Mouse (Mus musculus) heart, embryonic 16.5 days (tissue): ENCODE results near the gene Glb1. TPM values are rescaled to one million over a fixed set of nuclear protein-coding genes. Genes with fewer than 3 reads are reported as not detected.

Source experiments
- ATAC-seq: fragments of 200-750 bp; cut with Nextera tagmentation; replicated peaks from 2 replicates; pipeline ENCODE4 v1.8.0; 2017; ENCODE audit warnings: moderate number of reproducible peaks; ENCODE audit not compliant: insufficient read depth, low FRiP score; ENCODE audit errors: extremely low read depth
- H3K27ac ChIP-seq: fragments of 300-500 bp; sonication (generic); 2 replicates; pipeline ENCODE4 v1.5.1; 2014; ENCODE audit warnings: mild to moderate bottlenecking, low read length, control low read depth, moderate library complexity
- H3K27me3 ChIP-seq: fragments of 300-500 bp; sonication (generic); 2 replicates; pipeline ENCODE4 v1.6.1; 2014; ENCODE audit warnings: low read length, mixed read lengths; ENCODE audit not compliant: control insufficient read depth, insufficient read depth
- H3K36me3 ChIP-seq: fragments of 300-500 bp; sonication (generic); 2 replicates; pipeline ENCODE4 v1.6.1; 2014; ENCODE audit not compliant: control insufficient read depth, insufficient read depth
- H3K4me1 ChIP-seq: fragments of 300-500 bp; sonication (generic); 2 replicates; pipeline ENCODE4 v1.6.1; 2014; ENCODE audit warnings: low read length, mixed read lengths; ENCODE audit not compliant: control insufficient read depth, insufficient read depth
- H3K4me2 ChIP-seq: fragments of 300-500 bp; sonication (generic); 2 replicates; pipeline ENCODE4 v1.6.1; 2014; ENCODE audit warnings: low read depth, mild to moderate bottlenecking, control low read depth, low read length
- H3K4me3 ChIP-seq: fragments of 300-500 bp; sonication (generic); 2 replicates; pipeline ENCODE4 v1.5.1; 2014; ENCODE audit warnings: mild to moderate bottlenecking, control low read depth, low read length
- H3K9ac ChIP-seq: fragments of 300-500 bp; sonication (generic); 2 replicates; pipeline ENCODE4 v1.6.1; 2014; ENCODE audit warnings: low read length, control low read depth
- H3K9me3 ChIP-seq: fragments of 300-500 bp; sonication (generic); replicated peaks from 2 replicates; pipeline ENCODE4 v1.6.1; 2016; ENCODE audit warnings: low read length; ENCODE audit not compliant: control insufficient read depth
- WGBS: fragments of 180-500 bp; shearing (Covaris S2); extraction: QIAGEN DNeasy Blood & Tissue Kit; methylation state at CpG from one replicate; pipeline ENCODE4 v1.1.7; 2014; 5-methylcytosine and 5-hydroxymethylcytosine counted together
- polyA plus RNA-seq: library from polyadenylated mRNA; unstranded; fragments of >200 nt; fragmentation: Nextera tagmentation; extraction: Ambion mirVana; gene quantifications from 2 replicates; pipeline ENCODE4 v1.2.1, GENCODE M21; 2015

Gene Glb1
- polyA plus RNA-seq, 1 experiment from 2014 or later: 42.5 TPM

DNA sequence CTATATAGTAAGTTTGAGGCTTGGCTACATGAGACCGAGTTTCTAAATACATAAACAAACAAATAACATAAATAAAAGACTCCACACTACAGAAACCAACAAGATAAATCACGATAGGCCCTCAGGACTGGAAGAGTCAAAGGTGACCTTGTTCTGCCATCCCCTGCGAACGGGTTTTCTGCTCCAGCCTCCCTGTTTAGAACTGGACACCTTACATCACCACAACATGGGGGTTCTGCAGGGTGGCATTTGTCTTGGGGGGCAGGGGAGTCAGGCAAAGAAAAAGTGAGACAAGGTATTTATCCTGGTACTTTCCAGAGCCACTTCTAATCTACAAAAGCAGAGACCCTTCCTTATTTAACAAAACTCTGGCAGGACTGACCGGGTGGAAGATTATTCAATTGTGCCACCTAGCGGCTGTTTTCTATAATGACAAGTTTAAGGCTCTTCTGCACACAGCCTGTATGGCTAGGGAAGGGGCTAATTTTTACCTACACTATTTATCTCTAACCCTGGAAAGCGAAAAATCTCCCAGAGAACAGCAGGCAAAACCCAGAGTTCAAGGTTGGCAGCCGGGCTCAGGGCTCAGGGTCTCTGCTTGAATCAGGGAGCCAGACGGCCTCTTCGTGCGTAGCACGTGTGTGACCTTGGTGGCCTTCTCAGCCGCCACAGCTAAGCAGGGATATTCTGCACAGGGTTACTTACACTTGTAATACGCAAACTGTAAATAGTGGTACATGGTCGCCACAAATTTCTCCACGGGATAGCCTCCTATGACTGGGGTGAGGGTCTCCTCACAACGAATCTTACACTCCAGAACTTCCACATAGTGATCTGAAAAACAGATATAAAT is 19.8 kb upstream of the Glb1 start:
- H3K9ac ChIP-seq: no peak overlapping the region
- no peak for ATAC-seq
- no peaks in the 10 kb centered on the region for H3K27me3 ChIP-seq
- no peak overlapping the region for H3K4me3 ChIP-seq
- WGBS: 63% methylated on average over 17 of the region's 17 CpGs
- no peak overlapping the region for H3K4me2 ChIP-seq
- H3K27ac ChIP-seq: no peak overlapping the region
- H3K4me1 ChIP-seq: peaks cover 9% of the 10 kb centered on the region
- peaks cover 29% of the 10 kb centered on the region for H3K36me3 ChIP-seq
- H3K9me3 ChIP-seq: no peaks in the 10 kb centered on the region

DNA sequence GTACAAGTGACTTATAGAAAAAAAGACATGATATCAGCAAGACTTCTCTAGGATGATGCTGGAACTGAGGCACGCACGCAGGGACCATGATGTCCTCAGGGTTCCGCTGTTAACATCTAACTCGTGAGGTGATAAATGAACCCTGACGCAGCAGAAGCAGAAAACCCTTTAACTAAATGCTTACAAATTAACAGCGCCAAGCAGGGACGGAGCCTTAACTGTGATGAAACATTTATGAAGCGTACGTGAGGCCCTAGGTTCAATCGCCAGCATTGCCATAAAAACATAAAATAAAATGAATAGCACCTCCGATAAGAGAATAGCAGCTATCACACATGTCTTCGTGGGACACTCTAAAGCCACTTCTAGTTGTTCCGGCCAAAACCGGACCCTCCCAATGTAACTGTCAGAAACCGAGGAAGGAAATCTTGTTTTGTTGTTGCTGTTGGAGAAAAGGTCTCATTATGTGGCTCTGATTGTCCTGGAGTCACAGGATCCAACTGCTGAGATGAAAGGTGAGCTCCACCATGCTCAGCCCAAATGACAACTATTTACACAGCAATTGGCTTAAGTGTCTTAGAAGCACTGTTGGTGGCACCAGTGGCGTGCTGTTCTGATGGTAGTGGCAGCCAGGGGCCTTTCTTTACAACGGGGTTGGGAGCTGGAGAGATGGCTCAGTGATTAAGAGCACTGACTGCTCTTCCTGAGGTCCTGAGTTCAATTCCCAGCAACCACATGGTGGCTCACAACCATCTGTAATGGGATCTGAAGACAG is 17.8 kb upstream of the Glb1 start:
- peaks cover 25% of the 10 kb centered on the region for H3K36me3 ChIP-seq
- 88% methylated on average over 17 of the region's 17 CpGs for WGBS

DNA sequence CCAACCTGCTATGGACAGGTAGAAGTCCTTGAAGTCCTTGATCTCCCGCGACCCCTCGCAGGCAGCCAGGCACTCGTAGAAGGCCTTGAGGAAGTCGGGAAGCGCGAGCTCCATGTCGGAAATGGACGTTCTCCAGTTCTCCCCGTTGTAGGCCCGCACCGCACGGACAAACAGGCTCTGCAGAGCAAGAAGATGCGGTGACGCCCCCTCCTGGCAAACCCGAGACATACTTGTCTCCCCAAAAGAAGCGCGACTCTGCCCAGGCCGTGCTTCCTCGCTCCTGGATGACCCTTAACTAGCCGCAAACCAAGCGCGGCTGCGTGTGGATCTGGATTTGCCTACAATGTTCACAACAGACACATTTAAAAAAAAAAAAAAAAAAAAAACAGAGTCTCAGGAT is 16.2 kb upstream of the Glb1 start:
- no peak overlapping the region for H3K27ac ChIP-seq
- H3K36me3 ChIP-seq: peaks cover 25% of the 10 kb centered on the region
- 91% methylated on average over 24 of the region's 24 CpGs for WGBS

More for the DNA sequence above, 17.8 kb upstream of the Glb1 start:
- ATAC-seq: no peak
- Histone ChIP-seq H3K9me3 (no peaks in the 10 kb centered on the region), H3K4me3 (no peak overlapping the region), H3K4me1 (peaks cover 13% of the 10 kb centered on the region), H3K27me3 (no peaks in the 10 kb centered on the region), H3K27ac (no peak overlapping the region), H3K9ac (no peak overlapping the region), H3K4me2 (no peak overlapping the region)

DNA sequence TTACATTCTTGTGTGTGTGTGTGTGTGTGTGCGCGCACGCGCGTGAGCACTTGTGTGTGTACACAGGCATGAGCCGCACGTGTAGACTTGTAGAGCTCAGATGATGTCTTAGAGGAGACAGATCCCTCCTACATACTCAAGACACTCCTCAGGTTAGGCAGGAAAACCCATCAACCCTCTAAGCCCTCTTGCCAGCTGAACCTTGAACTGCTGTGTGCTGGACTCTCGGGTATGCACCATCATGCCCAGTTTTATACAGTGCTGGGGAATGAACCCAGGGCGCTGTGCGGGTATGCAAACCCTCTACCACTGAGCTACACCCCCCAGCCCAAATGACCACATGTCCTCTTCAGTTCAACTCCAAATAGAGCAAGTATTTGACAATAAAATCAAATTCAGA is 15.7 kb upstream of the Glb1 start:
- Histone ChIP-seq H3K9ac (no peak overlapping the region), H3K4me3 (no peak overlapping the region), H3K9me3 (no peaks in the 10 kb centered on the region), H3K4me2 (no peak overlapping the region), H3K4me1 (peaks cover 24% of the 10 kb centered on the region), H3K27ac (no peak overlapping the region), H3K27me3 (no peaks in the 10 kb centered on the region), H3K36me3 (peaks cover 25% of the 10 kb centered on the region)
- 96% methylated on average over 10 of the region's 10 CpGs for WGBS
- ATAC-seq: no peak

More for the DNA sequence above, 16.2 kb upstream of the Glb1 start:
- Histone ChIP-seq H3K4me1 (peaks cover 24% of the 10 kb centered on the region), H3K9ac (no peak overlapping the region), H3K4me2 (no peak overlapping the region), H3K9me3 (no peaks in the 10 kb centered on the region), H3K27me3 (no peaks in the 10 kb centered on the region), H3K4me3 (no peak overlapping the region)
- ATAC-seq: no peak

DNA sequence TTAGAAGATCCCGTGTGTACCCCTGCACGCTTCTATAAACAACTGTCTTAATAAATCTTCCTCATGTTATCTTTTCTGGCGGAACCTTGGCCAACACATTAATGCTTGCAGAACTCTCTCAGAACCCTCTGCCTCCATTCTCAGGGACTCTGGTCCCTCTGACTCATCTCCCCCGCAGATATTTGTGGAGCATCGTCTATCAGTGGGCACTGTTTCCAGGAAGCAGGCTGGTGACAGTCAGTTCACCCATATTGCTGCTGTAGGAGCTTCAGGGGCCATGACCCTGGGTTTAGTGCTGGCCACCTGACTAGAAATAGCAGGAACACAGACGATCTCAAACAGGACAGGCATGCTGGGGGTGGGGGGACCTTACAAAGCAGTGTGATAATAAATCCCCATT is 13.8 kb upstream of the Glb1 start:
- Histone ChIP-seq H3K9ac (no peak overlapping the region), H3K27ac (no peak overlapping the region), H3K4me2 (no peak overlapping the region), H3K4me1 (peaks cover 29% of the 10 kb centered on the region), H3K36me3 (peaks cover 25% of the 10 kb centered on the region), H3K9me3 (no peaks in the 10 kb centered on the region), H3K27me3 (no peaks in the 10 kb centered on the region), H3K4me3 (no peak overlapping the region)
- WGBS: 50% methylated on average over 6 of the region's 6 CpGs
- ATAC-seq: no peak

DNA sequence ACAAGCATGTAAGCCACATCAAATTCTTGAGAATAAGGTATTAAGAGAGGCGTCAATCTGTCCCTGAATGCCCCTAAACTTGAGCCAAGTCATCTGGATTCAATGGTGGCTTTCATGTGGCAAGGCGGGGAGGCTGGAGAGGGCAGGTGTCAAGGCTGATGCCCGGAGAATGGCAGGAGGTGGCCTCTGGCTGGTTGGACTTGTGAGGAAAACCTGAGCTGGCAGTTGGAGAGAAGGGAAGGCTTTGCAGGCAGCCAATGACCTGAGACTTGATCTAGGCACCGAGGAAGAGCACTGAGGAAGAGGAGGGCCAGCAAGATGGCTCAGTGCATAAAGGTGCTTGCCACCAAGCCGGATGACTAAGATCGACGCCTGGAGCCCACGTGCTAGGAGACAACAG is 12.6 kb upstream of the Glb1 start:
- peak overlapping the region; percentile 57 for H3K9ac ChIP-seq
- 61% methylated on average over 8 of the region's 8 CpGs for WGBS
- no peak for ATAC-seq
- H3K27ac ChIP-seq: peak overlapping the region; percentile 97
- peak overlapping the region; percentile 50 for H3K4me2 ChIP-seq
- peaks cover 17% of the 10 kb centered on the region for H3K36me3 ChIP-seq
- no peaks in the 10 kb centered on the region for H3K9me3 ChIP-seq
- no peak overlapping the region for H3K4me3 ChIP-seq
- no peaks in the 10 kb centered on the region for H3K27me3 ChIP-seq
- peaks cover 29% of the 10 kb centered on the region for H3K4me1 ChIP-seq

DNA sequence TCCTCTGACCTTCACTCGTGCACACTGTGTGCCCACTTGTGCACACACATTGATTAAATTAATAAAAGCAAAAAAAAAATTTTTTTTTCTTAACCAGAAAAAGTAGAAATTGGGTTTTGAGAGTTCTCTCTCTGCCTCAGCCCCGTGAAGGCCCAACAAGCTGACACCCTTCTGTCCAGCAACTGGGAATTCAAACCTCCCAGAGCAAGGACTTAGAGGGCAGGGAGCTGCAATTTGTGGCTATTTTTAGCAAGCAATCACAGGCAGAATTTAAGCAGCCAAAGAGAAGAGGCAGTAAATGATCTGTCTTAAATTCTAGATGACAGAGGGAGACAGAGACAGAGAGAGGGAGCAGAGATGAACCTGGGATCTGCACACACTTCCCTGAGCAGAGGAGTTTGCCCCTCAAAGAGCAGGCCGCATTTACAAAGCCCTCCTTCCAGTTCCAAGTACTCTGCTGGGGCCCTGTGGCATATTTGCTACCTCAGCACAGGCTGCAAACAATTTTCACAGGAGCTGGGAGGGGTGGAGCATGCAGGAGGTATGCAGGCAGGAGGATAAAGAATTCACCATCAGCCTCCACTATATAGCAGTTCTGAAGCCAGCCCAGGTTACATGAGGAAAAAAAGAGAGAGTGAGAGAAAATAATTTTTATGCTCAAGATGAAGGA is 12.0 kb upstream of the Glb1 start:
- Histone ChIP-seq H3K27ac (peak overlapping the region; percentile 97), H3K36me3 (peaks cover 14% of the 10 kb centered on the region), H3K27me3 (no peaks in the 10 kb centered on the region), H3K4me3 (peak overlapping the region; percentile 22), H3K4me1 (peaks cover 29% of the 10 kb centered on the region), H3K9ac (peak overlapping the region; percentile 57), H3K9me3 (no peaks in the 10 kb centered on the region), H3K4me2 (peak overlapping the region; percentile 50)
- ATAC-seq: 0 out of 2 replicates have a peak, but pooled peaks have one; percentile 30
- WGBS: 31% methylated on average over 3 of the region's 3 CpGs

DNA sequence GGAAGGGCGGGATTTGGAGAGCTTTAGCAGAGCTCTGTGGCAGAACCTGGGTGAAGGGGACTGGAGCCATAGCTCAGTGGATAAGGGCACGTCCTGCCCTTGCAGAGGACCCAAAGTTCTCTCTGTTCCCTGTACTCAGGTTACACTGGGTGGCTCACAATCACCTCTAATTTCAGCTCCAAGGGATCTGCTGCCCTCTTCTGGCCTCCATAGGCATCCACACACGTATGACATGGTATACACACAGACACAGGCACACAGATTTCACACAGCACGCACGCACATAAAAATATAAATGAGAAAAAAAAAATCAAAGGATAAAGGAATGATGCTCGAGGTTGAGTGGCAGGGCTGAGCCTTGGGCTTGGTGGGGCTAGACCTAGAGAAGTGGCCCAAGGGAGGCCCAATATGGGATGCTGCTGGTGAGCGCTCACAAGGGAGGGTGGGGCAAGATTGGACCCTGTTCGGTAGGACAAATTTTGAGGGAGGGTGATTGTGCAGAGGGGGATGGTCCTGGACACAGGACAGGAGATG is 11.4 kb upstream of the Glb1 start:
- H3K9me3 ChIP-seq: no peaks in the 10 kb centered on the region
- ATAC-seq: peak; percentile 2
- peak overlapping the region; percentile 90 for H3K4me3 ChIP-seq
- peaks cover 29% of the 10 kb centered on the region for H3K4me1 ChIP-seq
- WGBS: 69% methylated on average over 8 of the region's 8 CpGs
- H3K9ac ChIP-seq: no peak overlapping the region; the same call in 1 of the 2 replicates
- no peaks in the 10 kb centered on the region for H3K27me3 ChIP-seq
- peak overlapping the region; percentile 85 for H3K4me2 ChIP-seq
- H3K36me3 ChIP-seq: peaks cover 8% of the 10 kb centered on the region; the same call in 1 of the 2 replicates
- H3K27ac ChIP-seq: peak overlapping the region; percentile 97
